Mouse (Mus musculus) heart, adult 10 weeks (tissue): ENCODE measurements around the gene Gm17482. TPM values are rescaled to one million over a fixed set of nuclear protein-coding genes. Genes with fewer than 3 reads are reported as not detected.

Experiments
- polyA plus RNA-seq: library from polyadenylated mRNA; stranded (reverse); fragments of 350-450 nt; fragmentation: Illumina TruSeq; extraction: RNeasy Lipid Tissue Mini Kit (QIAGEN cat#74804); gene quantifications from one replicate; pipeline ENCODE4 v1.2.3, GENCODE M21; 2014; ENCODE audit warnings: low read depth, low replicate concordance

Gene Gm17482
- polyA plus RNA-seq, result not detected

GRCm38 (mm10) chr6:115227043-115227442 lies at the start of gene Gm17482:
Gene Gm17482 (plus strand): TSS chr6:115227343.

GRCm38 (mm10) chr6:115252099-115252873 lies 25.1 kb downstream of the Gm17482 start, which contains the start of gene Timp4:
Gene Timp4 (minus strand): TSS chr6:115252205.

Other genes starting within 250 kb of the Gm17482 start
- 14.8 TPM for gene Tamm41, start 189.5 kb upstream of the Gm17482 start, polyA plus RNA-seq
- 2.5 TPM for gene Syn2, start 92.4 kb upstream of the Gm17482 start, polyA plus RNA-seq
- 20.8 TPM for gene Timp4, start 24.9 kb downstream of the Gm17482 start, polyA plus RNA-seq
- 12.0 TPM for gene Pparg, start 133.6 kb downstream of the Gm17482 start, polyA plus RNA-seq